Mouse (Mus musculus) adrenal gland (tissue): ENCODE measurements at regions not wholly inside any gene's neighbourhood (a gene's known extent, or its start where the extent isn't known, plus 50 kb on each side); places are given as distances from the start of the nearest gene placed in this dataset.

ENCODE experiments used
- intact Hi-C: fragments of 180-260 bp; cut with DNase I; formaldehyde crosslinking; loops from one replicate; pipeline ENCODE4 v1.15.1; 2025

DNA sequence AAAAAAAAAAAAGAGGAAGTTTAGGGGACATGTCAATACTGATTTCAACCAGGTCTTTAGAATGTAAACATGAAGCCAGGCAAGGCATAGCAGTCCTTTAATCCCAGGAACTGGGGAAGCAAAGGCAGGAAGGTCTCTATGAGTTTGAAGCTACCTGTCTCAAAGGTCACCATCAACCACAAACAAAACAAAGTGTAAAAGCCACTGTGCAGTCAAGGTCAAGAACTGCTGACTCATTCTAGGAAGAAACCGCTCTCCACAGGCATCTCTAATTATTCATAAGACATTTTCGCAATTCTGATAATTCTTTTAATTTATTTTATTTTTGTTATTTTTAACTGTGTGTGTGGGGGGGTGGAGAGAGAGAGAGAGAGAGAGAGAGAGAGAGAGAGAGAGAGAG lies 364.0 kb downstream of the Cntnap4 start:
- intact Hi-C loops, result no loop called here

DNA sequence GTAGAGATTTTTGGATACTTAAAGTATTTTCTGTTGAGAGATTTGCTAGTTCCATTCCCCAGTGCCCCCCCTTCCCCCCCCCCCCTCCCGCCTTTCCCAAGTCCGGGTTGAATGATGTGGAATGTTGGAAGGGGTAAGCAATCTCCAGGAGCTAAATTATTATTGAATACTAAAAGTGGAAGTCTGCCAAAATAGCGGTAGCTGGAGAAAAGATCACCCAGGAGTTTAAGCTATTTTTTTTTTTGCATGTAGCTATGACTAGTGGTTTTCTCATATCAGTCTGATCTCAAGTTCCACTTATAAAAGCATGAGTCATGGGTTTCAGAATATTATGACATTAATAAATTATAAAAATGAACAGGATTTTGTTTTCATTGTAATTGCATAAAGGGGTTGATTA lies 365.6 kb downstream of the Cntnap4 start:
- intact Hi-C loops, result loop anchor here (5.0 kb wide), 1 partner anchor 233 kb away; no protein-coding TSS in a partner anchor

DNA sequence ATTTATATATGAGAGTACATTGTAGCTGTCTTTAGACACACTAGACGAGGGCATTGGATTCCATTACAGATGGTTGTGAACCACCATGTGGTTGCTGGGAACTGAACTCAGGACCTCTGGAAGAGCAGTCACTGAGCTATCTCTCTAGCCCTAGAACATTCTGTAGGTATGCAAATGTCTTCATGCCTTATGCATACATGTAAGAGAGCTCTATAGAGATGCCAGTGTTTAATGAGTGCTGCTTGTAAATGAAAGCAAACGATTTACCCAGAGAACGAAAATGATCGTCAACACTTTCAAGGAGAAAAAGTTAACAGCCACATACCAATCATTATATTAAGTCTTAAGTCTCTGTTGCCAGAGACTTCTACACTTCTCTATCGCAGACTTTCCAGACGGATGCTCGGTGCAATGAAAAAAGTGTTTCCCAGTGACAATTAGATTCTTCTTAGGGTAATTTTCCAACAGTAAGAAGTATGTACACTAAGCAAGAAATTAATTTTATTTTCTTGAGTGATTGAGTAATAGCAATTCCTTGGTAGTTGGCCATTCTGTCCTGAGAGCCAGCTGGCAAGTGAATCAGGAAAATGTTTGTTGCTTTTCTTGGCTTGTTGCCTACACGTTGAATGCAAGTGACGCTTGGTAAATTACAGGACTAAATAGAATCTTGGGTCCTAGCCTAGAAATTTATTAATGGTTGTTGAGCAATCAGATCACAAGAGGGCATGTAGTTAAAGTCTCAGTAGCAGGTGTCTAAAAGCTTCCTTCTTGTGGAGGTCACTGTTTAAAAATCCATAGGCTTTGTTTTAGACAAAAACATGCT lies 366.3 kb downstream of the Cntnap4 start:
- intact Hi-C loops, result loop anchor here (5.0 kb wide), 1 partner anchor 234 kb away; no protein-coding TSS in a partner anchor

DNA sequence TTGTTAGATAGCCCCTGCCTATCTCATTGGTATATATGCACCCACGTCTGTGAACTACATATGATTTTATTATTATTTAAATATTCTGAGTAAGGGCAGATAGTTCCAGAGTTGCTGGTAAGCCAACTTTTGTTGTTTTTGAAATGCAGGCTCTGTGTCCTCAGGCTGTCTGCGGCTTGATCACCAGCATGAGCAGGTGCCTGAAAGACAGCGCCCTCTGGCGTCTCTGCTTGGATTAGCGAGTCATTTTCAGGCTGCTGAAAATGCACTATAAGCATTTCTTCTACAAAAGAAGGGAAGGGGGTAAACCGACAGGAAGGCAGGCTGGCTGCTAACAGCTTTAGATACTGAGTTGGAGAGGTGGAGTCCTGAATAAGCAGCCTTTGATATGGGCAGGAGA lies 402.6 kb downstream of the Cntnap4 start:
- intact Hi-C loops, result loop anchor here (2.0 to 5.0 kb wide), 2 partner anchors 402 to 910 kb away; partner anchors contain the start of gene Cntnap4

DNA sequence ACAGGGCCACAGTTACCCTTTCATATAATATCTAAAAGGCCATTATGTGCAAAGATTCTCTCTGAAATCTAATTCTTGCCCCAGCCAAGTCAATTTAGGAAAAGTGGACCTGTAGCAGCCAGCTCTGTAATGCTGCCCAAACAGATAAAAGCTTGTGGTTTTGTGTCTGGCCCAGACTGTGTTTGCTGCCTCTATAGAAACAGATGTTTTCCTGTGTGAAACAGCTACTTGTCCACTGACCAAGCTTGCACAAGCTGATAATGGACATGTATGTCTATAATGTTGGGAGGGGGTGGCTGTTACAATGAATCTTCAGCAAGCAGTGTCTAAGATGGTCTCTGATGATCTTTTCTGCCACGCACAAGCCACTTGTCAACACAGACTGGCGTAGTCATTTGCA lies 405.9 kb downstream of the Cntnap4 start:
- intact Hi-C loops, result no loop called here

DNA sequence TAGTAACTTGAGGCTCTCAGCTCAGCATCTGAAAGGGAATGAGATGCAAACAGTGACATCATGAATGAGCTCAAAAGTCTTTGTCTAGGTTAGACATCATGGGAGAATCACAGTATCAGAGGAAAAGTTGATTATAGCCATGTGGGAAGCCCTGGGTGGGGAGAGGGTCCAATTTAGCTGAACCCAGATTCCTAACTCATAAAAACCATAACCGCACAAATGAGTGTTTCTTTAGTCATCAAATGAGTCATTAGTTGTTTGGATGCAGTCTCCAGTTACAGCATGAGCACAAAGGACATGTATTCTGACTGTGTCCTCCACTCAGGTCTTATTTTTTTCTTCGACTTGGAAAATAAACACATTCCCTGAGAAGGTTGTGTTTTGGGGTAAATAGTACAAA lies 406.5 kb downstream of the Cntnap4 start:
- intact Hi-C loops, result no loop called here

DNA sequence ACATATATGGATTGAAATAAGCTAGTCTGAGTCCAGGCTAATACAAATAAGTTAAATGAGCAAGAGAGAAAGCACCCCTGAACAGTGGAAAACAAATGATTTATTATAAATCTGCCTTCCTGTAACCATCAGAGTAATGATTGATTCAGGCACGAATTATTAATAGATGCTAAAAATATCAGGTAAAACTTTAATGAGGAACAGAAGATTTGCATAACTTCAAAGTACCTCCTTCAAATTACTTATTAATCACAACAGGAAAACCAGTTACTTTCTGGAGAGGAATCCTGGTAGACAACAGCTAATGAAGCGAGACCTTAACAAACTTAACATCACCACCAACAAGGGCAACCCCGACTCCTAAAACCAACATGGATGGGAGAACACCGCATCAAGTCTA lies 423.9 kb downstream of the Cntnap4 start:
- intact Hi-C loops, result no loop called here

DNA sequence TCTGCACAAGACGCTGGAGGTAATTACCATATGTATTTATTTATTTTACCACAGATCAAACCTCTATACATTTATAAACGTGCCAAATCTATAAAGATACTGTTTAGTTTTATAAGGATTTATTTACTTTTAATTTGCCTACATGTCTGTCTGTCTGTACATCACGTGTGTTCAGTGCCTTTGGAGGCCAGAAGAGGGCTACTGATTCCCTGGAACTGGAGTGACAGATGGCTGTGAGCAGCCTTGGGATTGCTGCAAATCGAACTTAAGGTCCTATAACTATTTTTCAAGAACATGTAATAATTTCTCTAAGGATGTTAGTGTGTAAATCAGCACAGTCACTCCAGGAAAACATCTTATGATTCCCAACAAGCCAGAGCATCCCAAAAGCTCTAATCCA lies 437.5 kb downstream of the Cntnap4 start:
- intact Hi-C loops, result no loop called here

DNA sequence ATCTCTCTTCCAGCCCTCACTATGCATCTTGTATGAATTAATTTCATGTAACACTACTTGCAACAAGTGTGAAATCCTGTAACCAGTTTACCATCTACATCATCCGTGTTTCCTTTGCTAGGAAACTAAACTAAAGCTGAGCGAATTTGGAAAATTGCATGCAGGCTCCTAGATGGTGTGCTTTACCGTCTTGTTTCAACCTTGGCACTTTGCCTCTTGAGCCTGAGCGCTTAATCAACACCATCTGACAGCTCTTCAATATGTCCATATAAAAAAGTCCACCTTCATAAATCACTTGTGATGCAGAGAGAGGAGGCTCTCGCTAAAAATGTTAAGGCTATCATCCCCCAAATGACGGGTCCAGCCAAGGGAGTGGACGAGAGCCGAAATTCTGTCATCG lies 459.0 kb downstream of the Cntnap4 start:
- intact Hi-C loops, result no loop called here

DNA sequence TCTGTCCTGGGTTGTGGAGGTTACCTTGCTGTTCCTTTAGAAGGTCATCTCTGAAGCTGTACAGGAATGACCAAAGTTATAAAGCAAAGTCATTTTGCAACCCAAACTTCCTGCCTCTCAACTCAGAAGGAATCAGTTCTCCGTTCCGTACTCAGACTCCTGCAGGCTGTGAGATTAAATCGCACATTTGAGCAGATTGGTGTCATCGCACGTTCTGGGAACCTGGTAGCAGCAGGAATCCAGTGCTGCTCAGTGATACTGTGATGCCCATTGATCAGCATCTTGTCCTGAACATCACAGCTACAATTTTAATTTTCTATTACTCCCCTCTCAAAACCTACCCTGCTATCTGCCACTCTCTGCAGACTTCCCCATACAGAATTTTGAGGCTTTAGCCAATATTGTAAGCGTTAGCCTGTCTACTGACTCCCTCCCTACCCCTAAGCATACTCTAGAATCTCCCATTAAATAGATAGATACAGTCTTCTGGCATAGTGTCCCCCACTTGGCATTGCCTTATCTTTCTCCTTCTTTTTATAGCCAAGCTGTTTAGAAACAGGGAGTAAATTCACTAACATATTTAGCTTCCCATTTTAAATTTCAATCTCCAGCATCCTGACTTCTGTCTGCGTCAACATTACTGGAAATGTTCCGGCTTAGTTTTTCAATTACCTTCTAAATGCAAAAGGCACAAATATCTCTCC lies 482.1 kb downstream of the Cntnap4 start:
- intact Hi-C loops, result no loop called here

DNA sequence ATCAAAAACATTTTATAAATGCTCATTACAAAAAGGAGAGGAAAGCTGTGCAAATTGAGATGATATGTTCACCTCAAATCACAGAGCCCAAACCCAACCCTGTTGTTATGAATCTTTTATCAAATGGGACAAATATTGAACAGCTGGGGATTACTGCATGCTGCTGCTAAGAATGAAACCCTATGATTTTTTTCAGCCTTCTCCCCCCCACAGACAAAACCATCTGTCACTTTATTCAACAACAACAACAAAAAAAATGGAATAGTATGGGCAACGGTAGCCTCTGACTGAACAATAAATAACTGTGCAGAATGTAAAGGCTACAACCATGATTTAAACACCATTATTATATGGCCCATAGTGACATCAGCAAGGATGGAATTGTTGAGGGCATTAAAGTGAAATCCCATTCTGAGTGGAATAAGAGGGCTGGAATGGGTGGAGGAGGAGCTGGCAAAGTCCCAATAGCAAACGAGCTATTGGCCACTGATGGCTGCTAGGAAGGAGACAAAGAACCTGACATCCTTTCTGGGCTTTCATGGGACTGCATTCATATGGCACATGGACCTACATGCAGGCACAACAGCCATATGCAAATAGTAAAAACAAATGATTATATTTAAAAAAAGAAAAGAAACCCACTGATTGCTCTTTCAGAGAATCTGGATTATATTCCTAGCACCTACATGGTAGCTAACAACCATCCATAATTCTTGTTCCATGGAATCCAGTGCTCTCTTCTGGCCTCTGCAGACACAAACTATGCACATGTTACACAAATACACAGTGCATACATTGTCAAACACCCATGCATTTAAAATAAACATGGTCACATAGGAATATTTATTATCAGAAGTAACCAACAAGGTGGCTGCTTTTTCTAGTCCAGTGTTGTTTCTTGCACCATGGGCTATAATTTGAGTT lies 495.7 kb downstream of the Cntnap4 start:
- intact Hi-C loops, result no loop called here

DNA sequence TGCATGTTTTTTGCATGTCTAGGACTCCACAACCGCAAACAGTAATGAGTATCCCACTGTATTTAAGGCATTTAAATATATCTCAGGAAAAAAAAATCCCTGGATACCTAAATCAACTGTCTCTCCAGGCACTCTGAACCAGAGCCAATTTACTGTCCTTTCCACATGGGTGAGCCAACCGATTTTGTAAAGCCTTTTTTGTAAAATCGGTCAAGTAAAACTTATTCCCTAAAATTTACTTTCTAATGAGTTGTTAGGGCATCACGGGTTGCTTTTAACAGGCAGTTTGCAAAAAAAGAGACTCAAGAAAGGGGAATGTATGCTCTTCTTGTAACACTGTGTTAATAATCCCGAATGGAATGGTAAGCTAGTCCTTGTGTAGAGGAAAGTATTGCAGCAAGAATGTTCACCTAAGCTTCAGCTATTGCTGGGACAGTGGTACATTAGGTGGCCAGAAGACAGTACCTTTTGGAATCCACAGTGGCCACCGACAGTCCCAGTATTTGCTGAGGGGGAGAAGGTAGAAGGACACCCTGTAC lies 496.4 kb downstream of the Cntnap4 start:
- intact Hi-C loops, result no loop called here

DNA sequence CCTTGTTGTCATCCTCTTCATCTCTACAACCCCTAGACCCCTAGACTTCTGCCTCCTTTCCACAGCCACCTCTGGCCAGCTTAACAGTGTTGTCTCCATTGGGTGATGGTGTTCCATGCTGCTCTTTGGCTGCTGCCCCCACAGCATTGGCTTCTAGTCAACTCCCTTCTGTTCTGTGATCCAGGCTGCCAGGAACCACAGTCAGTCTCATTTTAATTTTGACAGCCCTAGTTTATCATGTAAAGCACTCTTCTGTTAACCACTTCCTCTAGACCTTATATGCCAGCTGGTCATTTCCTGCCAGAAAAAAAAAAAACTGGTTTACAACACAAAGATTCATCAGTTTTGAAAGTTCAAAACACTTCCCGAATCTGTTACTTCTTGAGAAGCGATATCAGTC lies 514.1 kb downstream of the Cntnap4 start:
- intact Hi-C loops, result no loop called here

DNA sequence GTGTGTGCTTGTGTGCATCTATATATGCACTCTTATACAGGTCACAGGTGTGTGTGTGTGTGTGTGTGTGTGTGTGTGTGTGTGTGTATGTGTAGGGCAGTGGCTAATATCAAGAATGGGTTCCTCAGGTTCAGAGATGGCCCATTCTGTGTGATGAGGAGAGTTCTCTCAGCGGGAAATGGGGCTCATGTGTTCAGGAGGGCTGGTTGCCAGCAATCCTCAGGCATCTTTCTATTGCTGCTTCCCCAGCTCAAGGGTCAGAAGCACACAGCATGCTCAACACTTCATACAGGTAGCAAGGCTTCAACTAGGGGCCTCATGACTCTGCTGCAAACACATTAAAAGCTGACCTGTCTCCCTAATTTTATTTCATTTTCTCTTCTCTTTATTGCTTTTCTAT lies 517.7 kb downstream of the Cntnap4 start:
- intact Hi-C loops, result no loop called here

DNA sequence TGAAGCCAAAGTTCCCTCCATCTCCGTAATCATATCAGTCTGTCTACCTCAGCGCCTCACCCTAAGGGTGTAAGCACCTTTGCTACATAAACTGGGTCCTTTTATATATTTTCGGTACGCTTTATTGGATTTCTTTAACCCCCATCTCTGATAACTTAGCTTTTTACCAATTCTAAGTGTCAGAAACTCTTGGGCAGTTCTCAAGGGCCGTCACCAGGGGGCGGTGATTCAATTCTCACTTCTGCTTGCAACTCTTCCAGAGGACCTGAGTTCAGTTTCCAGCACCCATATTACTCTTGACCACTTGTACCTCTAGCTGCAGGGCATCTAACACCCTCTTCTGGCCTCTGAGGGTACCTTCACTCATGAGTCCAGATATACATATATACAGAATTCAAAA lies 523.7 kb upstream of the Mon1b start:
- intact Hi-C loops, result loop anchor here (5.0 kb wide), 2 partner anchors 471 to 521 kb away; no protein-coding TSS in a partner anchor

DNA sequence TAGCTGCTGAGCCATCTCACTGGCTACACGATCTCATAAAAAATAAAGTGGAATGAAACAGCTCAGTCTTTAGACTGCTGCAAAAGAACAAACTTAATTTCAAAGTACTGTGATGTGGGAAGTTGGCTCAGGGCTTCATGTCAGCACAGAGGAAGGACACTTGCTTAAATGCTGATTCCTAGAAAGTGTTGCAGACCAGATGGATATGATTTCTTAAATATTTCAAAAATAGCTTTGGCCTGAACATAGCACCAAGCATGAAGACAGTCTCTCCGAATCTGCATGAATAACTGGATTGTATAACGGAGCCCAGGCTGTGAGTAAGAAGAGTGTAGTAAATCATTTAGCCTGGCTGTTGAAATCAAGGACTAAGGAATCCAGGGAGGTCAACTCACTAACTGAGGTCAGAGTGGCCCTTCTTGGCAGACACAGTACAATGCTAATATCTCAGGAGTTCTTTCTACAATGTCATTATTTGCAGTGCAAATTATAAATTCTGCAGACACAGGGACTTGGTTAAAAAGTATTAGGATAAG lies 521.2 kb upstream of the Mon1b start:
- intact Hi-C loops, result loop anchor here (5.0 kb wide), 2 partner anchors 468 to 518 kb away; no protein-coding TSS in a partner anchor

DNA sequence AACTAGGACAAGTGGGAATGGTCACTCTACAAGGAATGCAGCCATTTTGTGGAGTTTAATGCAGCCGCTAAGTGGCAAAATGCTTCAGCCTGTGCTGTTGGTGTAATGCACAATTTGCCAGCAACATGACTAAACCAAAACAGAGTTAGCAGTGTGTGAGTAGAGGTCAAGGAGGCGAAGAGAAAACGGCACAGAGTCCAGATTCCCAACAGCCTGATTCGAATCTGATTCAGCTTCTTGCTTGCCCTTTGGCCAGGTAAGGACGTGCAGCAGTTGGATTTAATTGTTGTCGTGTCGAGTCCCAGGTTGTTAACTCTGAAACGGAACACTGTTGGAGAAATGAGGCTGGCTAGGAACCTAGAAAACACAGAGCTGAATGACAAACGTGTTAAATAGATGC lies 518.1 kb upstream of the Mon1b start:
- intact Hi-C loops, result no loop called here

DNA sequence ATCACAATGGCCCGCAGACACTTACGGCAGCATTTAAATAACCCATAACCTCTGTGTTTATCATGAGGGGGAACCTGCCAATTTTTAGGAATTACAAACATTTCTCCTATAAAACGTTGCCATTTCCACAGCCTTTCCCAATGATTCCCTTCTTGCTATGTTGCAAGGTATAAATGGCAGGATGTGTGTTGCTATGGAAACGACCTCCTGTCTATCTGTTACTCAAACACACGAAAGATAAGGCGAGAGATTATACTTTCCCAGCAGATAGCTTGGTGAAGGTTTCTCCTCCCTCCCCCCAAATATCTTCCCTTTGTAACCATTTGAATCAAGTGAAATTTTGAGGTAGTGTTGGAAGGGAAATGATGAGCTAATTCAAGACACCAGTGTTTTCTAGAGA lies 509.8 kb upstream of the Mon1b start:
- intact Hi-C loops, result no loop called here

DNA sequence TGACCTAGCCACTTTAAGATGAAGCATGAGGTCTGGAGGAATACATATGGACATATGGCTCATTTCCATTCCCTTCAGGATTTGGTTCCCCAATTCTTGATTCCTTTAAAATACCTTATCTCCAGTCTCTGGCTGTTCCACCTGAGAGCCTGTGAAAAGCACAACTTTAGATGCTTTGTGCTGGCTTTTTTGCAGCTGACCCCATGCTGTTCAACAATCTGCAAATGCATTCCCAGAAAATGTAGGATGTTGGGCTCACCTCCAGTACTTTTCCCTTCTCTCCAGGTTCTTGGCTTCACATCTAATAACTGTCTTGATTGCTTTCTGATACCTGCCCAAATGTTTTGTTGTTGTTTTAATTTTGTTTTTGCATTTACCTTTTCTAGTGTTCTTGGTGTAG lies 498.0 kb upstream of the Mon1b start:
- intact Hi-C loops, result no loop called here

DNA sequence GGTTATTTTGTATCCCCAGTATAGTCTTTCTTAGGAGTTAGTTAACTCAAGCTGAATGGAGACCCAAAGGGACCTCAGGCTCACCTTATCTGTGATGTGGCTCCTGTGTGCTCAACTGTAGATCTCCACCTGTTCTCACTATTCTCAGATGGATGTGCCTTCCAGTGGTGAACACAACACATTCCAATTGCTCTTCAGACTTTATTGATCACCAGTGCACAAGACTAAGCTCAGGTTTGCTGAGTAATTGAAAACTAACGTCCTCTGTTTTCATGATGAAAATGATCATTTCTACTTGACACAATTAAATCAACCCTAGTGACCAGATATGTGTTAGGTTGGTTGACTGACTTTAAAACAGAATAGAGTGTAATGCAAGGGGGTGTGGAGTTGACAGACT lies 495.4 kb upstream of the Mon1b start:
- intact Hi-C loops, result no loop called here

DNA sequence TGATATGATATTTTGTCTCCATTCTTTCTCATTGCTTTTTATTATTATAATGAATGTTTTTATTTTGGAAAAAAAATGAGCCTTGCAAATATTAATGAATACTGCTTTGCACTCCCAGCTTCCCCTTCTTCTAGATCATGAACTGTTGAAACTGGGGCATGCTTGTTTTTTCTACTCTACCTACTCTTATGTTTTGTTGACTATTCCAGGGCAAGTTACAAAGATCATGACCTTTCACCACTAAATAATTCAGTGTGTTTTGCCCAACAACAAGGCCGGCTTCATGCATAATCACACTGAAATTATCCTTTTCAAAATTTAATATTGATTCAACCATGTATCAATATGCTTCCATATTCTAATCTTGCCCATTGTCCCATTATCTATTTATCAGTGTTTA lies 494.3 kb upstream of the Mon1b start:
- intact Hi-C loops, result no loop called here
